Mouse (Mus musculus): ENCODE measurements around the gene Rftn2.

Rftn2 gene

DNA sequence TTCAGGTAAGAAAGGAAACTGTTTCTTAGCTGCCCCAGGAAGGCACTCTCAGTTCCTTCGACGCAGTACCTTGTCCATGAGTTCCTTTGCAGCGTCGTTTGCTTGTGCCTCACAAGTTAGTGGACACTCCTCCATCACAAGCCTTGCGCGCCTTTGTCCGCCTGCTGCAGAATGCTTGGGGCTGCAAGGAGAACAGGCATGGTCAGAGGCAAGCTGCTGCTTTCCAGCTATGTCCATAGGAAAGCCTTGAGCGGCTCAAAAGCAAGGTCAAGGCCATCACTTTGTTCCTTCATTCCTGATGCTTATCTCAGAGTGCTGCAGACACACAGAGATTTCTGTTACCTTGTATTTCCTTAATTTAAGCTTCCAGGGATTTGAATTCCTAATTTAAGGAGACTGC, 15.5 kb downstream of the Rftn2 start:
- DNase-seq (ENCODE audit: low read depth in 1 of 2, low spot score in 2 of 2) = no peak

DNA sequence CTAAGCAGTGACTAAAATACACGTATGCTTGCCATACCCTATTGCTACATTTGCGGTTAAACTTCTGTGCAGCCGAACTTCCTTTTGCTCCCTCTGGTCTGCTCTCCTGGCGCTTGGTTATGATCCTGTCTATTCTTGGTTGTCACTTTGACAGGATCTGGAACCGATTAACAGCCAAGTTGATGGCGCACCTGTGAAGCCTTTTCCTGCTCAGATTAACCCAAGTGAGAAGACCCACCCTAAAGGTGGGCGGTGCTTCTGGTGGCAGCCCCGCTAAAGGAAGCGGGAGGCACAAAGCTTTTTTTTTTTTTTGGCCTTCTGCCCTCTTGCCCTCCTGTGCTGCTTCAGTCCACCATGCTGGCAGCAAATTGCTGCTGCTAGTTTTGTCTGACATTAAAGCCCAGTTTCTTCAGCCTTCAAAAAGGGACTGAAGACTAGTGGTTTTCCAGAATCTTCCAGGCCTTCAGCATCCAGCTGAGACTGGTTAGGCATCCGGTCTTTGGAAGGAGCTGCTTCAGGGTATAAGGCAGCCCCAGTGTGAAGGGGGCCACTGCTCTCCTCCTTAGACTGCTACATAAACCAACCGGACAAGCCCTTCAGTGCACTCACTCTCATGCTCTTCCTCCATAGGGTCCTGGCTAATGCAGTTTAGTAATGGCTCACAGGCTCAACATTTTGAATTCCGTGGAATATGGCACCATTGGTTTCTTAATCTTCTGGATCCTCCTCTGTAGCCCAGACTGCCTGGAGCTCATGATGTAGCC, 16.2 kb downstream of the Rftn2 start:
- peak in 1 of 2 experiments; percentile 6 for DNase-seq (ENCODE audit: low read depth in 1 of 2, low spot score in 2 of 2)

DNA sequence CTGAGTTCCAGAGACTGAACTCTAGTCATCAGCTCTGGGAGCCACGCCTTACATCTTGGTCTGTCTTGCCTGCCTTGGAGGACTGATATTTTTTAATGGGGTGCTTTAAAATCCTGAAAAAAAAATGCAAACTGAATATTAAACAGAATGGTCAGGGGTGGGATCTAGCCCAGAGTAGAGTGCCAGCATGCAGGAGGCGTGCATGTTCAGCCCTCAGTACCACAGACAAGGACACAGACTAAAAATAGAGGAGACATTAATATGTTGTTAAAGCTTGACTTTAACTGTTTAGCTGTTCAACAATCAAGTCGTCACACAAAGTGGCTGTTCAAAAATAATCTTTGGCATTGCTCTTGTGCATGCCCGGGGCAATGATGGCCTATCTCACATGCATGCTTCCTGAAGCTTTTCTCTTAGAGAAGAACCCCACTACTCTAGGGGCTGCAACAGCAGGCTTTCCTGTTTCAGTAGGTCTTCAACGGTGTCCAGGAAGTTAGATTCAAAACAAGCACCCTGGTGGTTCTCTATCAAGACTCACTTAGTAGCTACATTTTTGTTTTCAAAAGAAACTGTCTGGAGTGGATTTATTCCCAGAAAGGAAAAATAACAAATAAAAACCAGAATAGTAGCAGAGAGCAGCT, 18.0 kb downstream of the Rftn2 start:
- DNase-seq (ENCODE audit: low read depth in 1 of 2, low spot score in 2 of 2) = no peak

DNA sequence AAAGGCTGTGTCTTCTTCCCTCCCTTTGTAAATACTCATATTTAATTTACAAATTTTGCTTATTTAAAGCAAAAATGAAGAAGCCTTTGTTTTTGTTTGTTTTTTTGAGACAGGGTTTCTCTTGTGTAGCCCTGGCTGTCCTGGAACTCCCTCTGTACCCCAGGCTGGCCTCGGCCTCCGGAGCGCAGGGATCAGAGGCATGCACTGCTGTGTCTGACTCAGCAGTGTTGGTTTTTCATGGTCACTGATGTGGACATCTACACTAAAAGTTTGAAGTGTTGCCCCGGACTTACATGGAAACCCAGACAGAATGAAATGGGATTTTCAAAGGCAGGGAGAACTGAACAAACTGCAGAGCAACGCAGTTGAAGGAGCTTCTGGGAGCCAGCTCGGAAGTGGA, 19.0 kb downstream of the Rftn2 start:
- DNase-seq (ENCODE audit: low read depth in 1 of 2, low spot score in 2 of 2) = no peak

DNA sequence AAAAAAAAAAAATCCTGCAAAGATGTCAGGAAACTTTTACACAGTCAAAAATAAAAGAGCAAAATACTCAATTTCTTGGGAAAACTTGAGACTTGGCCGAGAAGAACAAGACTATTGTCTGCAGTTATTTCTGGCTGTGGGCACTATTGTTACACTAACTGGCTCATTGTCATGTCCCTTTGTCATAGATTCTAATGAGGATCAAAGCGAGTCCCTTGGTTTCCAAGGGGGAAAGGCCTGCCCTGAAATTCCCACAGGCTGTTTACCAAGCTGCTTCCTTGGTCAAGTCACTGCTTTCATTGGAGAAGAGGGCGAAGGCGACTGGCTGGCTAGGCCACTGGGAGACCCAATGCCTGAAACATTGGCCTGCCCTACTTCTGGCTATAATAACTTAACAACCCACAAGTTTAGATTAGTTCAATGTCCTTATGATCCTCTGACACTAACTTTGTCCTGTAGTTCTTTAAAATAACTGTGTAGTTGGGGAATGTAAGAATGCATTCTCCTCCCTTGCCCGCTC, 20.7 kb downstream of the Rftn2 start:
- DNase-seq (ENCODE audit: low read depth in 1 of 2, low spot score in 2 of 2) = no peak

DNA sequence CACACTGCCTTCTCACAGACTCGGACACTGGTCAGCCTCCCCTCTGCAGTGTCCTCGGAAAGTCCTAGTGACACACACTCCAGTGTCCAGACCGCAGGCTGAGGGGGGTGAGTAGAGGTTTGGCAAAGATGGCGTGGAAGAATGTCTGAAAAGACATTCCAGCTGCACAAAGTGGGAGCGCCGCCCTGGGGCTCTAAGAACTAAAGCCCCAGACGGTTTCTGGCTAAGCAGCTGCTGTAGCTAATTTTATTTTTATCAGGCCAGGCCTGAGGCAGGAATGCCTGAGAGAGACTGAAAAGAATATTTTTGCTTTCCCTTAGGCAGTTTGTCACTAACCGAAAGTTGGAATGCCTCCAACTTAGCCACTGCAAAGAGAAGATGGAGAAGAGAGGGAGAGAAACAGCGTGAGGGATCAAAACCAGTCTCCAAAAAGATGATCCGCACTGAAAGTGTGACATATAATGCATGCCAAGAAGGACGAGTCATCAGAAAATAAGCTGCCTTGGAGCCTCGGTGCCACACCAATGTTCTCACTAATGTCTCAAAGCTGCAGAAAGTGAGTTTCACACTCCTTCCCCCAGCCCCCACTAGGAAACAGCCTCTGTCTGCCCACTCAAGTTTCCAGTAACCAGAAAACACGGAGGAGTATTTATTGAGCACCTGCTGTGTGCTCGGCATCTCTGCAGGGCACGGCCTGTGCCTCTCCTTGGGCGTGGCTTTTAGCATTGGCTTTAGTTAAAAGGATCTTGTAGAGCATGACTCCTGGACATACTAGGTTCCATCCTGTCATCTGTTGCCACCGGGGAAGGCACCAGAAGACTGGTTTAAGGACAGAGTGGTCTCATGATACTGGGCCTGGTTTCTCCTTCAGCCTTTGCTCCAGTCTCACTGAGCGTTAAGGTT, 24.5 kb downstream of the Rftn2 start:
- DNase-seq (ENCODE audit: low read depth in 1 of 2, low spot score in 2 of 2) = no peak

DNA sequence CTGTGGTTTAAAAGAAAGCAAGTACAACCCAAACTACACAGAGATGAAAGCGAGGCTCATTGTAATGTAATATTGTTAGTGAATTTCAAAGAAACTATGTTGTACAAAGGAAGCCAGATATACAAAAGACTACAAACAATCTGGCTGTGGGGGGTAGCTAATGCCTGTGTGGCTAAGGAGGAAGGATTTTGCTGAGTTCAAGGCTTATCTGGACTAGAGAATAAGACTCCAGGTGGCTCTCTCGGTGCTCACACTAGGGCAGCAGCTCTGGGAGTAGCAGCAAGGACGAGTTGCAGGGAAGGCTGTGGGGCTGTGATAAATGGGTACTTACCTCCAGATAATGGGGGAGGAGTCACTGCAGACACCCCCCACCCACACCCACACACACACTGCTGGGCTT, 27.9 kb downstream of the Rftn2 start:
- no peak for DNase-seq (ENCODE audit: low read depth in 1 of 2, low spot score in 2 of 2)

DNA sequence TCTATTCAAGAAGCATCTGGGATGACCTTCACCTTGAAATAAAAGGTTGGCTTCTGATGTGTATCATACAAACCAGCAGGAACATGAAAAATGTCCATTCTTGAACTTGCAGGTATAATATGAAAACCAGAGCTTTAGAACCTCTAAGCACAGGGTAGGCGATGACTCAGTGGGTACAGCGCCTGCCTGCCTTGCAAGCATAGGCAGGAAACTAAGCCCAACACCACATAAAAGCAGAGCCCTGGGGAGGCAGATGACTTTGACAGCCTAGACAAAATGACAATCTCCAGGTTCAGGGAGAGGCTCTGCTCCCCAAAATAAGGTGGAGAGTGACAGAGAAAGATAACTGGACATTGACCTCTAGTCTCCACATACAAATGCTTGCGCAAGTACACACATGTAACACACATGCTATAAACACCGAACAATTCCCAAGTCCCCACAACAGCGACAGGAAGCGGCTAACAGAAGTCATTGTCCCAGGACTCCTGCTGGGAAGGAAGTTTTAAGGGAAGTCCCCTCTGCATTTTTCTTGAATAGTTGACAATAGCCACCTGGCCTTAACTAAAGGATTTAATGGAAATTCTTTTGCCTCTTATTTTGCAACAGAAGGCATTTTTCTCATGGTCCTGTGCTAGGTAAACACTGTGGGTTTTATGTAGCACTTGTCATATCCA, 30.1 kb downstream of the Rftn2 start:
- DNase-seq (ENCODE audit: low read depth in 1 of 2, low spot score in 2 of 2) = no peak

DNA sequence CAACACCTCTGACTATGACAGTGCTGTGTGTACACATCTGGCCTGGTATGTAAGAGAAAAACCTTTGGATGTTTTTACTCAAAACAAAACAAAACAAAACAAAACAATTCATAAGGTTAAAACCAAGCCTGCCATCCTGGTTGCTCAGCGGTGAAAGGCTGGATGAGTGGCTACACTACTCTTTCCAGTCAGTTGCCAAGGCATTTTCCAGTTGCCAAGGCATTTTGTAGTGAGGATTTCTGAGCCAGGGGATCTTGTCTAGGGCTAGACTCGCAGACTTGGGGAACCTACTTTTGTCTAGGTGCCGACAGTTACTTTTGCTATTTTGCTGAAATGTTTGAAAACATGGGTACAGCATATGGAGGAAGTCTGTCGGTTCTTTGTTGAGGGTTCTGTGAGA, 31.6 kb downstream of the Rftn2 start:
- DNase-seq (ENCODE audit: low read depth in 1 of 2, low spot score in 2 of 2) = no peak

DNA sequence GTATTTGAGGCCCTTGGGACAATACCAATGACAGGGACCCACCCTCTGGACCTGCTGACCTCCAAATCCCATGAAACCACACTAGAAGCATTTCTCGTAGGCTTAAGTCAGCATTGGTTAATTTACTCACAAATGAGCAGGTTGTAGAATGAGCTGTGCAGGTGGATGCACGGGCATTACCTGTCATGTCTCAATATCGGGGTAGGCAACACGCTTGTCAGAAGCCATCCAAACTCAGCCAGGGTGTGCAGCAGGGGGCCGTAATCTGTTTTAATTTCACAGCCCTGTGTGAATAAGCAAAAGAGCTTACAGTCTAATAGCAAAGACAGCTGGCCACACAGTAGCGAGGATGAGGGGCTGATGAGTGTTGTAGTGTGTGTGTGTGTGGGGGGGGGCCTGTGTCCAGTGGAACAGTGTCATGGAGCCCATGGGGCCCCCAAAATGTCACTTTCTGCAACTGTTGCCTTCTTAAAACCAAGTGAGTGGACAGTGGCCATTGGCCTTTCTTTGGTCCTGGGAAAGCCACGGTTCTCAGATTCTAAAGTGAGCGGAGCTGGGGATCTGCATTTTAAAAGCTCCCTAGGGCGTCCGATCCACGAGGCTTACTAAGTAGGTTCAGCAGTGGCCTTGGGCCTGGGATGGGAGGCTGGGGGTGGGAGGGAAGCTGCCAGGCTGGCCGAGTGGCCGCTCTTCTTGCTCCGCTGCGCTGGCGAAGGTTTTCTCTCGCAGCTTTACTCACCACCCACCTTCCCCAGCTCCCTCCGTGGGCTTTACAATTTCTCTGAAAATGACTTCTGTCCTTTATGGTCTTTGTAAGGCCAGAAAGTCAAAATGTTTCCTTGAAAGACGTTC, 32.3 kb downstream of the Rftn2 start:
- no peak for DNase-seq (ENCODE audit: low read depth in 1 of 2, low spot score in 2 of 2)

DNA sequence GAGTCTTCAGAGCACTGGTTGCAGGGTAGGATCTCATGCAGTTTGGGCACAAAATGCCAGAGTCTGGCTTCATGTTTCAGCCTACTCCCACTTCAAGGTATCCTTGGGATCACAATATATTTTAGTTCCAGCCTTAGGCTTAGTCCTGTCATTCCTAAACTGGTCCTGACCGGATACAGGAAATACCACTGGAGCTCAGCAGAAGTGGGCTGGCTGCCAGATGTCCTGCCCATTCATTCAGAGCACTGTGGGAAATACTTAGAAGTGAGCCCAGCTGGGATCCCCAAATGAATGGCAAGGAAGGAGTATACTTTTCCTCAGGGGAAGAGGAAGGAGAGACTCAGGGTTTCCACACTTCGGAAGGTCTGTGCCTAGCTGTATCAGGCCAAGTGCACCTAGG, 33.3 kb downstream of the Rftn2 start:
- no peak for DNase-seq (ENCODE audit: low read depth in 1 of 2, low spot score in 2 of 2)

DNA sequence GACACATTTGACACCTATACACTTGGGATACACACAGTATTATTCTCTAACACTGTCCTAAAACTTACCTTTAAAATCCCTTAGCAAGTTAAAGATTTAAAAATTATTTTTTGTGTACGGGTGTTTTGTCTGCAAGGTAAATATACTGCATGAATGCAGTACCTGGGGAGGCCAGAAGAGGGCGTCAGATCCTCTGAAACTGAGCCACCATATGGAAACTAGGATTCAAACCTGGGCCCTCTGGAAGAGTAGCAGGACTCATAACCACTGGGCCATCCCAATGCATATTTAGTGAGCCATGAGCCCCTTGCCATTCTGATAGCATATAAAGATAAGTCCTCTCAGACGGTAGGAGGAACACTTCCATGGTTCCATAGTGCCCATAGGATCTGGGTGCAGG, 33.8 kb downstream of the Rftn2 start:
- no peak for DNase-seq (ENCODE audit: low read depth in 1 of 2, low spot score in 2 of 2)

DNA sequence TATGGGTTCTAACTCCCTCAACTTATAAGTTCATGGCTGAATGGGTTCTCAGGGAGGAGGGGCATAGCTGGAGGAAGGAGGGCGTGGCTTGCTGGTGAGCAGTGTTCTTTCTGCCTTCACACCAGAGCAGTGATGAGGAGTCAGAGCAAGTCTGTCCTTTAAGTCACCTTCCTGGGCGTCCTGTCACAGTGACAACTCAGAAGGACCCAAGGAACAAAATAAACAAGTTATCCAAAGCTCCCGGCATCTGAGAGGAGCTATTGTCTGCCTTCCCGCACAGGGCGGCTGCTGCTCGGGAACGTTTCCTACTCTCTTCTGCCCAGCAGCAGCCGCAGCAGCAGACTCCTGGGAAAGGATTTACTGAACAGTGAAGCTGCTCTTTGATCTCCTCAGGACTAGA, 34.6 kb downstream of the Rftn2 start:
- DNase-seq (ENCODE audit: low read depth in 1 of 2, low spot score in 2 of 2) = no peak

DNA sequence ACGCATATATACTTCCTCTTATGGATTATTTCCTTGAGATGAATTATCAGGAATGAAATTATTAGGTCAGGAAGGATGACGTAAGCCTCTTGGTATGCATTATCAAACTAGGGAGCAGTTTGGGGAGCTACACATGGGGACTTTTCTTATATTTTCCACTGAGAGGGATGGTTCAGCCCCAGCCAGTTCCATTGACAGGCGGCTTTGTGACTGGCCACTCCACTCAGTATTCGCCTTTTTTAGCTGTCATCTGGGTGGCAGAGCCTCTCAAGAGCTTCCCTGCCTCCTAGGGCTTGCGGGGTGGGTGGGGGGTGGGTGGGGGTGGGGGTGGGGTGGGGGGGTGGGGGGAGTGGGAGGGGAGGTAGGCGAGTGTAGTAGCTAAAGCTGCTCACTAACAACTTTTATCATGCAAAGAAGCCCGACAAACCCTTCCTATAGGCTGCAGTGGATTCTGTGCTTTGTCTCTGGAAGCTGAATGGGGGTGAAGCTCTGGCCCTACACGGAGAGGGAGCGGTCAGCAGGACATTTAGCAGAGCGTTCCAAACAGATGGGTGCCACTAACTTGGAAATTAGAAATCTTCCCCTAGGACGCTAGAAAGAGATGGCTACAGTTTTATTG, 39.9 kb downstream of the Rftn2 start:
- no peak for DNase-seq (ENCODE audit: low read depth in 1 of 2, low spot score in 2 of 2)

DNA sequence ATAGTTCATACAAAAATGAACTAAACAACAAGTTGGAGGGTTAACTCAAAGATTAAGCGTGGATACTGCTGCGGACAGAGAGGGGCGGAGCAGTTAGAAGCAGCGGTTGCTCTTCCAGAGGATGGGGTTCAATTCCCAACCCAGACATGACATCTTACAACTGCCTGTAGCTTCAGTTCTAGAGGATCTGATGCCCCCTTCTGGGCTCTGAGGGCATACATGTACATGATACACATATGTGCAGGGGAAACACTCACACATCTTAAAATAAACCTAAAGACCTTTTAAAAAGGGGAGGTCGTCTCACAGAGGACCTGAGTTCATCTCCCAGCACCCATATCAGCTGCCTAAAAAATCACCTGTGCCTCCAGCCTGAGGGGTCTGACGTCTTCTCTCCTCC, 40.9 kb downstream of the Rftn2 start:
- no peak for DNase-seq (ENCODE audit: low read depth in 1 of 2, low spot score in 2 of 2)

DNA sequence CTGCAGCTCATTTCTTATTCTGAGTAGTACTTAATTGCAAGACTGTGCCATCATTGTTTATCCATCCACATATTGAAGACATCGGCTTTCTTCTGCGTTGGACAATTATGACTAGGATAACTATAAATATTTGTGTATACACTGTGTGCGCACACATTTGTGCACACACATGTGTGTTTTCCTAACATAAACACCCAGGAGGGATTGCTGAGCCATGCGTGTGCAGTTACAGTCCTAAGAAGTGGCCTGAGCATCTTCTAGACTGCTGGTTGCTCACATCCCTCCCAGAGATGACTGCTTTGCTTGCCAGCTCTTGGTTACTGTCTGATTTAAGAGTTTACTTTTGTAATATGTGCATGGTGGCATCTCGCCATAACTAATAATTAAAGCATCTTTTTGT, 44.2 kb downstream of the Rftn2 start:
- DNase-seq (ENCODE audit: low read depth in 1 of 2, low spot score in 2 of 2) = no peak

DNA sequence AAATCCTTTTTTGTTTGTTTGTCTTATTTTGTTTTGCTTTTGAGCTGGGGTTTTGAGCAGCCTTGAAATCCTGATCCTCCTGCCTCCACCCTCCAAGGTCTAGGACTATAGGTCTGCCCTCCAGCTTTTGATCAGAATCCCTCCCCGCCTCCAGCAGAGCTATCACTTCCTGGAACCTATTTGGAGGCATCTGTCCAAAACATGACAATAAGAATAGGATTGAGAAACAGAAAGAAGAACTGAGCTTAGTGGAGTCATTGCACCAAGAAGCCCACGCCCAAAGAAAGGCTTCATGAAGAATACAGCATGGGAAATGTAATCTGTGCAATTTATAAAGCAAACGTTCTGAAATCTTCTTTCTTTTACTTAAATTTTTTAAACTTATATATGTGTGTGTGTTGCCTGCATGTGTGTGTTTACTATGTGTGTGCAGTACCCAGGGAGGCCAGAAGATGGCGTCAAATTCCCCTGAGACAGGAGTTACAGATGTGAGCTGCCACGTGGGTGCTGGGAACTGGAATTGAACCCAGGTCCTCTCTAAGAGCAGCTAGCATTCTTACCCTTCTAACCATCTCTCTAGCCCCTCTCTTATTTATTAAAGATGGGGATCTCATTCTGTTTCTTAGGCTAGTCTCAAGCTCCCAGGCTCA, 46.5 kb downstream of the Rftn2 start:
- no peak for DNase-seq (ENCODE audit: low read depth in 1 of 2, low spot score in 2 of 2)

DNA sequence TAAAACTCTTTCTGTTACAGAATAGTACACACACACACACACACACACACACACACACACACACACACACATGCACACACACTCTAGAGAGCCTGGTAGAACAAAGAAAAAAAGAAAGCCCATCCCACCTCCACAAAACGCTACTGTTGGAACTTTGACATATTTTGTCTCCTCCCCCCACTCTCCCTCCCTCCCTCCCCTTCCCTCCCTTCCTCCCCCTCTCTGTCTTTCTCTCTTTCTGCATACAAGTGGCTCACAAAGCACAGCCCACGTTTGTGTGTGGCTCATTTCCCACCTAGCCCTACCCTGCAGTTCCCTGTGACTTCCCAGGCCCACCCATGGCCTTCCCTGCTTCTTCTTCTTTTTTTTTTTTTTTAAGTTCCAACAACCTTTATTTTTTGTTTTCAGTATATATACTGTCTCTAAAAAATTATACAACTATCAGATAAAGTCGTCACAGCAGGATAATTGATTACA, 52.0 kb downstream of the Rftn2 start:
- DNase-seq (ENCODE audit: low read depth in 1 of 2, low spot score in 2 of 2) = no peak

Measured in monocyte, adult 2 months (primary cell).